Mouse (Mus musculus) myocyte (in vitro differentiated cells): ENCODE data around the gene Snx29.
A peak's percentile ranks its signal among the peaks of the same experiment; 100 is the strongest.

Source experiments
- CEBPB ChIP-seq: IDR thresholded peaks from 2 replicates; pipeline ENCODE4 v1.6.1; 2011; ENCODE audit warnings: mild to moderate bottlenecking, moderate library complexity; ENCODE audit not compliant: poor library complexity, insufficient read depth, severe bottlenecking
- E2F4 ChIP-seq: IDR thresholded peaks from one replicate; pipeline ENCODE4 v1.6.1; 2011; ENCODE audit warnings: mild to moderate bottlenecking, control low read depth, moderate library complexity; ENCODE audit not compliant: insufficient read depth
- MAX ChIP-seq: IDR thresholded peaks from one replicate; pipeline ENCODE4 v1.6.1; 2011; ENCODE audit warnings: low read depth, mild to moderate bottlenecking, control low read depth
- MYOD1 ChIP-seq, 3 experiments: IDR thresholded peaks; one replicate each; pipeline ENCODE4 v1.6.1; 2011; ENCODE audit warnings: control low read depth in 2 of 3, low read depth in 2 of 3, mild to moderate bottlenecking in 2 of 3, moderate library complexity in 1 of 3; ENCODE audit not compliant: insufficient read length in 2 of 3, control insufficient read depth in 1 of 3
- MYOG ChIP-seq, 3 experiments: IDR thresholded peaks; one replicate each; pipeline ENCODE4 v1.6.1; 2011; ENCODE audit warnings: control low read depth in 2 of 3, low read depth in 2 of 3, mild to moderate bottlenecking in 2 of 3; ENCODE audit not compliant: insufficient read length in 2 of 3, control insufficient read depth in 1 of 3, insufficient read depth in 1 of 3
- POLR2A ChIP-seq: IDR thresholded peaks from one replicate; pipeline ENCODE4 v1.6.1; 2011; ENCODE audit warnings: low read depth, mild to moderate bottlenecking, control low read depth, moderate library complexity; ENCODE audit not compliant: insufficient read length
- POLR2AphosphoS2 ChIP-seq: IDR thresholded peaks from one replicate; pipeline ENCODE4 v1.6.1; 2011; ENCODE audit warnings: low read depth, control low read depth; ENCODE audit not compliant: insufficient read length
- REST ChIP-seq: IDR thresholded peaks from one replicate; pipeline ENCODE4 v1.6.1; 2011; ENCODE audit warnings: mild to moderate bottlenecking, control low read depth, moderate library complexity; ENCODE audit not compliant: insufficient read depth, insufficient read length
- SRF ChIP-seq: IDR thresholded peaks from one replicate; pipeline ENCODE4 v1.6.1; 2011; ENCODE audit warnings: low read depth; ENCODE audit not compliant: control insufficient read depth, insufficient read length
- TCF12 ChIP-seq: IDR thresholded peaks from one replicate; pipeline ENCODE4 v1.6.1; 2011; ENCODE audit warnings: mild to moderate bottlenecking, control low read depth; ENCODE audit not compliant: poor library complexity, insufficient read depth, severe bottlenecking
- USF1 ChIP-seq: IDR thresholded peaks from one replicate; pipeline ENCODE4 v1.6.1; 2011; ENCODE audit warnings: low read depth, mild to moderate bottlenecking, control low read depth, moderate library complexity

DNA sequence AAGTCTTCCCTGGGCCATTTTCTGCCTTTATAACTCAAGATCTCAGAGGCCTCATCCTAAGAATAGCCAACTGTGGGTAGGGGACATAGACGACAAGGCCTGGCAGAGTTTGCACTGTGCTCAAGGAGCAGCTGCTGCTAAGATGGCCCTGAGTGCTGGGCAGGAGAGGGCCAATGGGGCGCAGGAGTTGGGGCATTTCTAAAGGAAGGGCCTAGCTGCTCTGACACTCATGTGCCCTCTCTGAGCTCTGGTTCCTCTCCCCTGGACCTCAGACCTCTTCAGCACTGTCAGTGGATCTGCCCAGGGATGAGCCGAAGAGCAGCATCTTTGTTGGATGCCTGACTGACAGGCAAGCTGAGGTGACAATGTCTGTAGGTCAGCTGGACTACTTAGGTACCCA, 426.4 kb downstream of the Snx29 start:
- TF ChIP-seq POLR2A = no peak
- no peak for TF ChIP-seq MAX
- no peak for TF ChIP-seq POLR2AphosphoS2
- TF ChIP-seq MYOG (IDR thresholded peaks at IDR 0.05; ENCODE audit: control insufficient read depth in 1 of 3, insufficient read depth in 1 of 3, insufficient read length in 2 of 3, low read depth in 2 of 3) = no peak
- TF ChIP-seq TCF12 = no peak
- no peak for TF ChIP-seq USF1
- no peak for TF ChIP-seq E2F4
- peak in 1 of 3 experiments; percentile 1 for TF ChIP-seq MYOD1 (IDR thresholded peaks at IDR 0.05; ENCODE audit: control insufficient read depth in 1 of 3, insufficient read length in 2 of 3, low read depth in 2 of 3)
- TF ChIP-seq CEBPB = no peak
- TF ChIP-seq SRF = no peak
- no peak for TF ChIP-seq REST
